Mouse (Mus musculus) macrophage (primary cell): ENCODE results near the gene Cdc42se1. TPM values are rescaled to one million over a fixed set of nuclear protein-coding genes. Genes with fewer than 3 reads are reported as not detected.

ENCODE experiments used
- H3K27ac ChIP-seq: fragments of 350-480 bp; formaldehyde crosslinking; 2 replicates; pipeline ENCODE4 v1.9.0; 2021
- H3K36me3 ChIP-seq: fragments of 350-480 bp; formaldehyde crosslinking; 2 replicates; pipeline ENCODE4 v1.9.0; 2021; ENCODE audit errors: inconsistent target
- H3K4me3 ChIP-seq: fragments of 350-480 bp; formaldehyde crosslinking; 2 replicates; pipeline ENCODE4 v1.9.0; 2021; ENCODE audit errors: inconsistent target
- H3K79me2 ChIP-seq: fragments of 350-480 bp; formaldehyde crosslinking; 2 replicates; pipeline ENCODE4 v1.9.0; 2021; ENCODE audit errors: inconsistent target
- WGBS: methylation state at CpG from one replicate; pipeline ENCODE4 v1.1.7; 2026; ENCODE audit warnings: inconsistent platforms; ENCODE audit not compliant: missing documents; 5-methylcytosine and 5-hydroxymethylcytosine counted together
- polyA plus RNA-seq: library from polyadenylated mRNA; stranded (reverse); fragments of 250-400 nt; gene quantifications from 3 replicates; pipeline ENCODE4 v1.2.4, GENCODE M21; 2018; ENCODE audit warnings: inconsistent platforms

Gene Cdc42se1
- polyA plus RNA-seq, 1 experiment from 2014 or later, result 76.1 TPM

- no peak within 1 kb of the TSS for H3K27ac ChIP-seq
- H3K36me3 ChIP-seq, result peaks cover 26% of the 10 kb centered on the region; the same call in 1 of the 2 replicates
- H3K79me2 ChIP-seq, result no peaks in the 10 kb centered on the region
- 63% methylated on average over 7 of the region's 7 CpGs for WGBS
- no peak within 1 kb of the TSS for H3K4me3 ChIP-seq
Measured at GRCm38 (mm10) chr3:95250783-95251424, 22.4 kb downstream of the Cdc42se1 start, which contains the start of gene Bnipl. Gene Bnipl (minus strand): TSS chr3:95251193.

DNA sequence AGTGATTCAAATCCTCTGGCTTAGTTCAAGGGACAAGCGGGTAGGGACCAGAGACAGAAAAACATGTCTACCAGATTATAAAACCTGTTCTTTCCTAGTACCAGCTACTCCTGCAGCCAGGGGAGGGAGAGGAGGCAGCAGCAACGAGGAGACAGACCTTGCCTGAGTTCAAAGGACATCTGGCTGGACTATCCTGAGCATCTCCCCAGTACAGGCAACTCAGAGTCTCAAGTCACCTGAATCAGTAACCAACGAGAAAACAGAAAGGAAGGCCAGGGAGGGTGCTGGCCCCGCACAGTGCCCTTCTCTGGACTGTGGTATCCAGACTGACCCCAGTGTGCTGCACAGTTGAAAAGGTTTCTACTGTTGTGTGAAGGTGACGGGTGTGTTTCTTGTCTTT is 28.4 kb downstream of the Cdc42se1 start:
- no peak overlapping the region for H3K4me3 ChIP-seq
- WGBS, result 92% methylated on average over 5 of the region's 5 CpGs
- H3K27ac ChIP-seq, result no peak overlapping the region
- H3K36me3 ChIP-seq, result peaks cover 65% of the 10 kb centered on the region
- no peaks in the 10 kb centered on the region for H3K79me2 ChIP-seq

GRCm38 (mm10) chr3:95261975-95262374 is 33.4 kb downstream of the Cdc42se1 start:
- Histone ChIP-seq H3K36me3 (peaks cover 41% of the 10 kb centered on the region), H3K79me2 (no peaks in the 10 kb centered on the region), H3K4me3 (no peak overlapping the region), H3K27ac (no peak overlapping the region)
- 91% methylated on average over 4 of the region's 4 CpGs for WGBS

DNA sequence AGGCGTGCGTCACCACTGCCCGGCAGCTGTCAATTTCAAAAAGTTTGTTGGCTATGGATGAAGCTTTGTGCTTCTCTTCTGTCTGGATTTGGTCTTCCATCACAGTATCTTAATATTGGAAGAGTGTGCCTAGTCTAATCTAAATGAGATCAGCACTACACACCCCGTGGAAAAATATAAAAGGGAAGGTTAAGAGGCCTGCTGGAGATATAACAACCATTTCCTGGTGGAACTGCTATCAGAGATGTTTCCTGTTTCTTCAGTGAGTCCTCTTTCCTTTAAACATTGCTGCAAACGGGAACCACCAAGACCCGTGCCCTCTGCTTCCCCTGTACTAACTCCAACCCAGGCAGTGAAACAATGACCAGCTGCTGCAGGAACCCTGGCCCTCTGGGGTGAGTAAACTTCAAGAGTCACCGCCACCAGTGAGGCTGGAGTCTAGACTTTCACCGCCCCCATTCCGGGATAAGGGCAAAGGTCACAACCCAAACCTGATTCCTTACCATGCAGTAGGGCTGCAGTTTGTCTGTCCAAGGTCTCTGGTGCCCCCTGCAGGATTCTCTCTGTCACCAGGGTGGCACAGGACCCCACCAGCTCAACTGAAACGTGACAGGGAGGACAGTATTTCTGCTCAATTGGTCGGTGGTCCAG is 34.7 kb downstream of the Cdc42se1 start:
- no peak overlapping the region for H3K4me3 ChIP-seq
- WGBS, result 32% methylated on average over 11 of the region's 11 CpGs
- peak overlapping the region; percentile 46 for H3K27ac ChIP-seq
- no peaks in the 10 kb centered on the region for H3K79me2 ChIP-seq
- peaks cover 42% of the 10 kb centered on the region for H3K36me3 ChIP-seq

DNA sequence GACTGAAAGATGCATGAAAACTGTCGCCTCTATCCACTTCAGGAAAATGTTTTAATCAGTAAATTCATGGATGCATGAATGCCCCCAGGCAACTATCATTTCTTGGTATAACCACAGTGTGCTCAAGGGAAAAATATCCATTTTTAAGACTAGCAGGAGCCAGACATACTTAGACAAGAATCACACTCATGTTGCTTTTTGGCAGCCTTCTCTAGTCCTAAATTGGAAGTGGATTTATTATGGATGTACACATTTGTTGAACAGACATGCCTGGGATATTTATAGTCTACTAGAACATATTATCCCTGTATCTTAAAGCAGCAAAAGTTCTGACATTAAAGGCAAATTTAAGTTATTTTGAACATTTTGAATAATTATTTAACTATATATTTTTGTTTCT is 36.2 kb downstream of the Cdc42se1 start:
- H3K79me2 ChIP-seq, result no peaks in the 10 kb centered on the region; the same call in 1 of the 2 replicates

GRCm38 (mm10) chr3:95266052-95266451 is 37.5 kb downstream of the Cdc42se1 start:
- Histone ChIP-seq H3K79me2 (peaks cover 4% of the 10 kb centered on the region; the same call in 1 of the 2 replicates), H3K27ac (no peak overlapping the region), H3K36me3 (peaks cover 30% of the 10 kb centered on the region), H3K4me3 (no peak overlapping the region)
- WGBS, result 94% methylated on average over 3 of the region's 3 CpGs

More for the DNA sequence above, 36.2 kb downstream of the Cdc42se1 start:
- no peak overlapping the region for H3K27ac ChIP-seq
- H3K4me3 ChIP-seq, result no peak overlapping the region
- H3K36me3 ChIP-seq, result peaks cover 30% of the 10 kb centered on the region
- 87% methylated on average over 1 of the region's 1 CpGs for WGBS

GRCm38 (mm10) chr3:95267855-95268254 is 39.3 kb downstream of the Cdc42se1 start:
- Histone ChIP-seq H3K27ac (no peak overlapping the region), H3K4me3 (no peak overlapping the region), H3K79me2 (peaks cover 20% of the 10 kb centered on the region; the same call in 1 of the 2 replicates), H3K36me3 (peaks cover 26% of the 10 kb centered on the region)

- 98% methylated on average over 5 of the region's 5 CpGs for WGBS
Measured at GRCm38 (mm10) chr3:95269789-95270188, 41.3 kb downstream of the Cdc42se1 start.

GRCm38 (mm10) chr3:95270766-95271364 is 42.3 kb downstream of the Cdc42se1 start:
- Histone ChIP-seq H3K79me2 (peaks cover 48% of the 10 kb centered on the region; the same call in 1 of the 2 replicates), H3K4me3 (no peak overlapping the region), H3K36me3 (peaks cover 26% of the 10 kb centered on the region), H3K27ac (no peak overlapping the region)
- WGBS, result 97% methylated on average over 12 of the region's 12 CpGs

More at GRCm38 (mm10) chr3:95269789-95270188, 41.3 kb downstream of the Cdc42se1 start:
- Histone ChIP-seq H3K36me3 (peaks cover 26% of the 10 kb centered on the region), H3K79me2 (peaks cover 37% of the 10 kb centered on the region; the same call in 1 of the 2 replicates), H3K27ac (no peak overlapping the region), H3K4me3 (no peak overlapping the region)

DNA sequence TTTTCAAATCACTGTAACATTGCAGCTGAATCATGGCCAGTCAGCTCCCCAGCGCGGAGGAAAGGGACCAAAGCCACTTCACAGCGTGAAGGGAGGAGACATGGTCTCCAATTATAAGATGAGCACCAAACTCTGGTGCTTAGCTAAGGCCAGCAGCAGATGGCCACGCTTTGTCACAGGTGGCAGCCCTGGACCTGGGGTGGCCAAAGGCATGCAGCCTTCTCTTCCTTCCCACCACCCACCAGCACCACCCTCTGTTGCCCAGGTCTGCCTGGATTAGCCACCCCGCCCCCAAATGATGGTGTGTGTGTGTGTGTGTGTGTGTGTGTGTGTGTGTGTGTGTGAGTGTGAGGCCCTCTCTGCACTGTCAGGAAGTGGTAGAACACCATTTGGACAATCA is 44.9 kb downstream of the Cdc42se1 start:
- WGBS, result 98% methylated on average over 4 of the region's 5 CpGs
- Histone ChIP-seq H3K36me3 (peaks cover 5% of the 10 kb centered on the region; the same call in 1 of the 2 replicates), H3K4me3 (no peak overlapping the region), H3K79me2 (peaks cover 74% of the 10 kb centered on the region; the same call in 1 of the 2 replicates), H3K27ac (no peak overlapping the region)

- H3K27ac ChIP-seq, result no peak overlapping the region
- H3K36me3 ChIP-seq, result 0 out of 2 replicates have a peak, but pooled peaks cover 5% of the 10 kb centered on the region
- 100% methylated on average over 2 of the region's 4 CpGs for WGBS
- H3K79me2 ChIP-seq, result peaks cover 84% of the 10 kb centered on the region
- H3K4me3 ChIP-seq, result no peak overlapping the region
Measured at GRCm38 (mm10) chr3:95274453-95274852, 45.9 kb downstream of the Cdc42se1 start.

GRCm38 (mm10) chr3:95275161-95275560 is 46.6 kb downstream of the Cdc42se1 start:
- peaks cover 91% of the 10 kb centered on the region for H3K79me2 ChIP-seq
- 62% methylated on average over 6 of the region's 6 CpGs for WGBS
- H3K4me3 ChIP-seq, result no peak overlapping the region
- no peak overlapping the region for H3K27ac ChIP-seq
- no peaks in the 10 kb centered on the region for H3K36me3 ChIP-seq

DNA sequence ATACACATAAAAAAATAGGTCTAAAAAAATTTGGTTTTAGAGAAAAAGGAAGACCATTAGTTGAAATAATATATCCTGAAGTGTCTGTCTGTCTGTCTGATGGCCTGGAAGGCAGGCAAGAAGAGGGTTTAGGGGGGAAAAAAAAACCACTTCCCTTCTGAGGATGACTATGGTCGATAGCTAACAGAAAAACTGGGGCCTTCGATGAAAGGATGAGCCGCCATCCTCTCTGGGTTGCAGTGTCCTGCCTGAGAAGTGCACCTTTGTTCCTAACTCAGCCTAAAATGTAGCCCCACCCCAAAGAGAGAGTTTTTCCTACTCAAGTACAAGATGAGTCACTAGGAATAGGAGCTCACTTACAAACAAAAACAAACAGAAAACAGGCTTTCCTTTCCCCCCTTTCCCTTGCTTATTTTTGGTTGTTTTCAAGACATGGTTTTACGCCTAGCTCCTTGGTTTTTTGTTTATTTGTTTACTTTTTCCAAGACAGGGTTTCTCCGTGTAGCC is 47.9 kb downstream of the Cdc42se1 start:
- WGBS, result 44% methylated on average over 5 of the region's 5 CpGs
- H3K27ac ChIP-seq, result no peak overlapping the region
- H3K4me3 ChIP-seq, result no peak overlapping the region
- H3K79me2 ChIP-seq, result peaks cover 95% of the 10 kb centered on the region
- H3K36me3 ChIP-seq, result no peaks in the 10 kb centered on the region

- WGBS, result 90% methylated on average over 1 of the region's 1 CpGs
- no peaks in the 10 kb centered on the region for H3K36me3 ChIP-seq
- no peak overlapping the region for H3K4me3 ChIP-seq
- H3K27ac ChIP-seq, result no peak overlapping the region
- H3K79me2 ChIP-seq, result peaks cover 89% of the 10 kb centered on the region
Measured at GRCm38 (mm10) chr3:95277149-95277551, 48.6 kb downstream of the Cdc42se1 start.

DNA sequence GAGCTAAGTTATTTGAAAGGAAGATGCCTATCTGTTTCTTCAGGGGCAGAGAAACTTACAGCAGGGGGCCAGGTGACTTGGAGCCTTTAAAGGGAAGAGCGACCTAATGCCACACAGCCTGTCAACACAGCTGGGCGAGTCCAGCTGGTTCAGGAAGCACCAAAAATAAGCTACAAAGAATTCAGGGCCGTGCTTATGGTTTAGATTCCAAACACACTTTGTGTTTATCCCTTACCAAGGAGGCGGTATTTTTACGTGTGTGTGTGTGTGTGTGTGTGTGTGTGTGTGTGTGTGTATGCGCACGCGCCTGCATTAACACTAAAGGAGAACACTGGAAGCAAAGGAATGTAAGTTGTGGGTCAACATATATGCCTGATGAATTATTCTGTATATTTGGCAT is 52.2 kb downstream of the Cdc42se1 start:
- peak overlapping the region; percentile 91 for H3K4me3 ChIP-seq
- H3K36me3 ChIP-seq, result no peaks in the 10 kb centered on the region
- peaks cover 86% of the 10 kb centered on the region for H3K79me2 ChIP-seq
- H3K27ac ChIP-seq, result peak overlapping the region; percentile 96
- 11% methylated on average over 7 of the region's 8 CpGs for WGBS
